Mouse (Mus musculus) megakaryocyte progenitor cell, adult 5-6 weeks (primary cell): ENCODE measurements around the gene Kif19a. TPM values are rescaled to one million over a fixed set of nuclear protein-coding genes. Genes with fewer than 3 reads are reported as not detected.
A peak's percentile ranks its signal among the peaks of the same experiment; 100 is the strongest.

Experiments
- ATAC-seq: replicated peaks from 2 replicates; pipeline ENCODE4 v1.8.0; 2016; ENCODE audit warnings: mild to moderate bottlenecking, moderate TSS enrichment, inconsistent platforms; ENCODE audit not compliant: poor library complexity
- total RNA-seq, 2 experiments: library from RNA; stranded (forward) in 1 of 2; stranded (reverse) in 1 of 2; fragments of 157-497, 149-512 nt in 1 of 2; fragments of 200-1000 nt in 1 of 2; gene quantifications; 2 replicates each; pipeline versions ENCODE4 v1.2.3 to v1.2.4; 2015 to 2017

The Kif19a gene
- total RNA-seq, 2 experiments from 2014 or later: not detected

- ATAC-seq: no peak
These were observed 38.8 kb downstream of the Kif19a start for GRCm38 (mm10) chr11:114803990-114804389.

DNA sequence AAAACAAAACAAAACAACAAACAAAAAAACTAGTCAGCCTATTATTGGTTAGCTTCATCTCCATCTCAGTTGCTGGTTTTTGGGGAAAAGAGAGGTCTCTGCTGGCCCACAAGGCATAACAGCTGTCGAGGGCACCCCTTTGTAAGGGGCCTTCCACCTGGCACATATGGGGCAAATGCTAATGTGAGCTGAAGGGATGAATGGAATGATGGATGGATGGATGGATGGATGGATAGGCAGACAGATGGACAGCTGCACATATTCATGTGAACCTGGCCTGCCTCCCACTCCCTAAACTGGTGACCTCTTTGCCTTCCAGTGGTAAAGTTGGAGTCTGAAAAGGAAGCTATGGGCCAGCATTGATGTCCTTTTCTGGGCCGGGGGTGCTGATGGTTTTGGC, 41.8 kb downstream of the Kif19a start:
- no peak for ATAC-seq

GRCm38 (mm10) chr11:114807686-114808427, 42.7 kb downstream of the Kif19a start:
- ATAC-seq: no peak

DNA sequence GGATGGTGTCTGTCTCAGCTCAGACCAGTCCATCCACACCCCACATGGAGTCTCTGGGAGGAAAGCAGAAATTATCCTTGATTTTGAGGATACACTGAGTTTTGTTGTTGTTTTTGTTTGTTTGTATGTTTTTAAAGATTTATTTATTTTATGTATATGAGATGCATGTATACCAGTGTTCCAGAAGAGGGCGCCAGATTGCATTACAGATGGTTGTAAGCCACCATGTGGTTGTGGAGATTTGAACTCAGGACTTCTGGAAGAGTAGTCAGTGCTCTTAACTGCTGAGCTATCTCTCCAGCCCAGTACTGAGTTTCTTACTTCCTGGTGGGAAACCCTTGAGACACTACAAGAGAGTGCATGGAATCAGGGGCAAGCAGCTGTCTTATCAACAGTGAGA, 44.2 kb downstream of the Kif19a start:
- no peak for ATAC-seq

DNA sequence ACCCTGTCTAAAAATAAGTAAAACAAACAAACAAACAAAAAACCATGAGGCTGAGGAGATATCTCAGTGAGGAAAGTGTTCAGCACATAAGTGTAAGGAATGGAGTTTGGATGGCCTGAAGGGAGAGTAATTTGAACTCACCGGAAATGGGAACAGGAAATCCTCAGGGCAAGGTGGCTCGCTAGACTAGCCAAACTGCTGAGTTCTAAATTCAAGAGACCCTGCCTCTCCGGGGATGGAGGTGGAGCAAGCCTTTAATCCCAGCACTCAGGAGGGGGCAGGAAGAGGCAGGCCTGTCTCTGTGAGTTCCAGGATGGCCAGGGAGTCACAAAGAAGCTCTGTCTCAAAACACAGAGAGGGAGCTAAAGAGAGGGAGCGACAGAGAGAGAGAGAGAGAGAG, 45.2 kb downstream of the Kif19a start:
- ATAC-seq: no peak

DNA sequence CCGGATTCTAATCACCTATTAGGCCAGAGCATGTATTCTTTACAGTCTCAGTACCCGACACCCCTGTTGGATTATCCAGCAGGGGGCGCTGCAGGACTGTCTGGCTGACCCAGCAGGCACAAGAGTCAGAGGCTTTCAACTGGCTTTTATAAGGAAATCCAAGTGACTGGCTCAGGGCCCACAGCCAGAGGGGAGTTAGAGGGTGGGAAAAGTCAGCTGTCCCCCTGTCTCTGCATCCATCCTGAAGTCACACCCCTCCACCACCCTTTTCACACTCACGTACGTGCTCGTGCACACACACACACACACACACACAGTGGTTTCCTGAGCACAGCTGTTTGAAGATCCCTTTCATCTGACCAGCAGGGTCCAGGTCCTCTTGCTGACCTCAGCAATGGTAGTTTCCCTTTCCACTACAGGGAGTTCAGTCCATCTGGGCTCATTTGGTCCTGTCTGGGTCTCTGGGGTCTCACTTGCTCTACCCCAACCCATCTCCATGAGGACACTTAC, 47.6 kb downstream of the Kif19a start:
- peak; percentile 88 for ATAC-seq

DNA sequence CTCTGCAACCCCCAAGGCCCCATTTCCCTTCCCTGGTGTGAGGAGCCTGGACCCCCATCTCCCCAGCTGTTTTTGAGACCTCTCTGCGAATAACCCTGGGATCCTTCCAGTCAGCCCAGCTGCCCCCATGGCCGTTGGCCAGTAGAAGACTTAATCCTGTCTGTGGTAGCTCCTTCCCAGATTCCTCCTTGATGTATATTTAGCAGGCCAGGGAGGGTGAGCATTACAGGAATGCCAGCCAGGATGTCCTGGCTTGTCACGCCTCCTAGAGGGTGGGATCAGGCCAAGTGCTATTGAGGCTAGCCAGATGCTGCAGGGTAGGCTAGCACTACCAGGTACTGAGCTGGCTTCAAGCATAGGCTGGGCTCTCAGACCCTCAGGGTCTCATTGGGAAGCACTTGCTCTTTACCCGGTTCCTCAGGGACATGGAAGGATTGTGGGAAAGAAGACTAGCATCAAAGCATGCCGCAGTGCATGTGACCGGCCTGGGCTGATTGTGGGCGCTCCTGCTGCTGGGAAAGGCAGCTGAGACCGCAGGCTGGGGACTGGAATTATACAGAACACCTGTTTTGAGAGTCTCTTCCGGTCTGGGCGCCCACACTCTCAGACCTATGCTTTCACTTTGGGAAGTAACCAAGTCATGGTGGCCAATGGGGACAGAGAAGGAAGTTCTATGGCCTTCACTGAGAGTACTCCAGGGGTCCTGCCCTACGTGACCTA, 49.8 kb downstream of the Kif19a start:
- ATAC-seq: 0 out of 2 replicates have a peak, but pooled peaks have one; percentile 13

DNA sequence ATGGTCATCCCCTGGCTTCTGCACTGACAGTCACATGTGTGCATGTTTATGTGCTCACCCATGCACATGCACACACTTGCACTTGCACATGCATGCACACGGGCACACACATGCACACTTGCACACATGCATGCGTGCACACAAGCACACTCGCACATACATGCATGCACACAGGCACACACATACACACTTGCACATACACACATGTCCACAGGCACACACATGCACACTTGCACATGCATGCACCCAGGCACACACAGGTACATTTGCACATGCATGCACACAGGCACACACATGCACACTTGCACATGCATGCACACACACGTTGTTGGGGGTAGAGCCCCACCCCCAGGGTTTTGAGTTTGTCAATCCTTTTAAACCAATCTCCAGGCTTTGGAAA, 51.7 kb downstream of the Kif19a start:
- no peak for ATAC-seq

GRCm38 (mm10) chr11:114818185-114818584, 53.0 kb downstream of the Kif19a start:
- ATAC-seq: peak; percentile 60

- no peak for ATAC-seq
These were observed 53.9 kb downstream of the Kif19a start for GRCm38 (mm10) chr11:114819110-114819509.

- ATAC-seq: no peak
These were observed 55.3 kb downstream of the Kif19a start for GRCm38 (mm10) chr11:114820444-114820843.

DNA sequence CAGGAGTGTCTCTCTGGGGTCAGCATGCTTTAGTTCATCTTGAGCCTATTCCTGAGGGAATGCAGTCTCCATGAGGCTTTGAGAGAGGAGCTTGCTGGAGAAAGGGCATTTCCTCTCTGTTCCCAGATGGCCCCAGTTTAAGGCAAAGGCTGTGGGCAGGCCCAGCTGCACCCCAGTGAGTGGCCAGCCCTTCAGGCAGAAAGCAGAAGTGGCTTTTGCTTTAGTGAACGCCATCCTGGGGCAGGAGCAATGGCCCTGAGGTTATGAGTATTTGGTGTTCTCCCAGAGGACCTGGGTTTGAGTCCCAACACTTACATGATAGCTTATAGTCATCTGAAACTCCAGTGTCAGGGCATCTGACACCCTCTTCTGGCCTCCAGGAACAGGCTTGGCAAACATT, 56.1 kb downstream of the Kif19a start:
- peak; percentile 65 for ATAC-seq

GRCm38 (mm10) chr11:114822727-114823126, 57.5 kb downstream of the Kif19a start:
- no peak for ATAC-seq

GRCm38 (mm10) chr11:114823199-114823725, 58.1 kb downstream of the Kif19a start:
- no peak for ATAC-seq

GRCm38 (mm10) chr11:114826686-114827085, 61.5 kb downstream of the Kif19a start:
- peak; percentile 79 for ATAC-seq

DNA sequence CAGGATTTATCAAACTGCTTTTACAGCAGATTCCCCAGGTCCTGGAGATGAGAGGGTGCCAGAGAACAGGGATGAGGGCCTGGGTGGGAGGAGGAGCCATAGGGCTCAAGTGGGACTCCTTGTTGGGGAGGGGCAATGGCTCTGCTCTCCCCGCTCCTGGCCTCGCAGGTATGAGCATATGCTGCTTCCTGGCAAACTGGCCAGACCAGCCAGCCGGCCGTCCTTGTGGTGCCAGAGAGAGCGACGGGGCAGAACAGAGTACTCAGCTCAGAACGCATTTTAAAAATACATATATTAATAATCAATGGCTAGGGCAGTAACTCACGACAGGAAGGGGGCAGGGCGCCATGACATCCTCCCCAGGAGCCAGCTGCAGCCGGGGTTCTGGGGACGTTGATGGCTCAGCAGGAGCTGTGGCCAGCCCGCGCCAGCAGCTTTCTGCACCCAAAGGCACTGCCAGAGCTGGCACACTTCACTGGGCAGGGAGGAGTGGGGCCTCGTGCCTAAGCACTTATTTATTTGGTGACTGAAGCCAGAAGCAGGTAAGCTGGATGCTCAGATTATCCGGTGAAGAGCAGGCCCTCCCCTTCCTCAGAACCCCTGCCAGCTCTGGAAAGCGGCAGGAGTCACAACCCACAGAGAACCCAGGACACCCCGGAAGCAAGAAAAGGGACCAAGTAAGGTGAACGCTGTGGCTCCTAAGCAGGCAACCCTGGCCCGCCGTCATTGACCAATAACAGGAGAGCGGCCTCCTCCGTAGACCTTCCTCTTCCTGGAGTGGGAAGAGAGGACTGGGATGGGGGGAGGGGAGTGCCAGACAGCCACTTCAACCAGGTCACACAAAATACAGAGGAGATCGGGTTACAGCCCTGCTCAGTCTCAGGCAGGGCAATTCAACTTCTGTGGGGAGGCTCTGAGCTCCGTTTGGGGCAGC, 64.6 kb downstream of the Kif19a start:
- peak; percentile 66 for ATAC-seq

GRCm38 (mm10) chr11:114830433-114830773, 65.2 kb downstream of the Kif19a start:
- no peak for ATAC-seq

- ATAC-seq: no peak
These were observed 68.0 kb downstream of the Kif19a start for GRCm38 (mm10) chr11:114833166-114833565.
